ENCODE assay signal across 23 mouse cellular contexts in genomic region chr1:184762941-184763340, GRCm38 (mm10). TPM values are rescaled to one million over a fixed set of nuclear protein-coding genes. Genes with fewer than 3 reads are reported as not detected.
"Had no signal": no experiment of that assay in that cellular context is flagged by ENCODE, and none has a peak within 500 bp of the region (broad histone marks: within the 10 kb centered on the region; RNA-seq: fewer than 3 reads in every experiment).

No protein-coding gene starts in this region.

- H3K4me1 ChIP-seq: liver, embryonic 12.5 days; liver, embryonic 15.5 days; lung, embryonic 15.5 days; midbrain, embryonic 12.5 days; midbrain, embryonic 15.5 days; neural tube, embryonic 12.5 days; neural tube, embryonic 15.5 days; stomach, embryonic 15.5 days had no signal

- H3K4me3 ChIP-seq: layer of hippocampus, adult 2 months; liver, embryonic 12.5 days; liver, embryonic 15.5 days; lung, embryonic 15.5 days; midbrain, embryonic 12.5 days; midbrain, embryonic 15.5 days; neural tube, embryonic 12.5 days; neural tube, embryonic 15.5 days; stomach, embryonic 15.5 days had no signal

- H3K27me3 ChIP-seq: liver, embryonic 12.5 days; liver, embryonic 15.5 days; lung, embryonic 15.5 days; midbrain, embryonic 12.5 days; midbrain, embryonic 15.5 days; neural tube, embryonic 12.5 days; neural tube, embryonic 15.5 days; stomach, embryonic 15.5 days had no signal

- ATAC-seq: liver, embryonic 12.5 days; midbrain, embryonic 15.5 days had no signal

- H3K27ac ChIP-seq: kidney, postnatal 0 days; layer of hippocampus, adult 2 months; liver, embryonic 12.5 days; liver, embryonic 15.5 days; lung, embryonic 15.5 days; macrophage; midbrain, embryonic 12.5 days; midbrain, embryonic 15.5 days; neural tube, embryonic 12.5 days; neural tube, embryonic 15.5 days; stomach, embryonic 15.5 days had no signal

- H3K9me3 ChIP-seq: liver, embryonic 12.5 days; liver, embryonic 15.5 days; lung, embryonic 15.5 days; midbrain, embryonic 12.5 days; midbrain, embryonic 15.5 days; neural tube, embryonic 12.5 days; neural tube, embryonic 15.5 days; stomach, embryonic 15.5 days had no signal

- H3K4me2 ChIP-seq: liver, embryonic 12.5 days; liver, embryonic 15.5 days; lung, embryonic 15.5 days; midbrain, embryonic 12.5 days; midbrain, embryonic 15.5 days; neural tube, embryonic 12.5 days; neural tube, embryonic 15.5 days; stomach, embryonic 15.5 days had no signal

- H3K36me3 ChIP-seq: liver, embryonic 12.5 days; liver, embryonic 15.5 days; lung, embryonic 15.5 days; midbrain, embryonic 12.5 days; midbrain, embryonic 15.5 days; neural tube, embryonic 12.5 days; neural tube, embryonic 15.5 days; stomach, embryonic 15.5 days had no signal

- H3K9ac ChIP-seq: liver, embryonic 12.5 days; liver, embryonic 15.5 days; lung, embryonic 15.5 days; midbrain, embryonic 12.5 days; midbrain, embryonic 15.5 days; neural tube, embryonic 12.5 days; neural tube, embryonic 15.5 days; stomach, embryonic 15.5 days had no signal

- DNase-seq: kidney, adult 11 months; kidney, adult 8-10 months; layer of hippocampus, adult 9-11 months; liver; lung, adult 18-20 months; lung, postnatal 14 days; retina, postnatal 1 day; right cerebral cortex, postnatal 25 days; spleen, adult 18-20 months; thymus, postnatal 25 days had no signal

RNA-seq across cellular contexts. Expression of gene Marc1, which starts 48.2 kb away (rescaled TPM):
- total RNA-seq: left cerebral cortex, postnatal 25 days had no signal
- polyA plus RNA-seq: limb, embryonic 11.5 days; macrophage; midbrain, embryonic 15.5 days had no signal
